Mouse (Mus musculus) intestine, embryonic 16.5 days (tissue): ENCODE measurements around the gene Gm9844. TPM values are rescaled to one million over a fixed set of nuclear protein-coding genes. Genes with fewer than 3 reads are reported as not detected.

Source experiments
- ATAC-seq: fragments of 200-750 bp; cut with Nextera tagmentation; 2 replicates; pipeline ENCODE4 v1.8.0; 2017; ENCODE audit warnings: moderate TSS enrichment, moderate library complexity
- H3K27ac ChIP-seq: fragments of 300-500 bp; sonication (generic); 2 replicates; pipeline ENCODE4 v1.5.1; 2014; ENCODE audit warnings: mild to moderate bottlenecking, low read length
- H3K27me3 ChIP-seq: fragments of 300-500 bp; sonication (generic); replicated peaks from 2 replicates; pipeline ENCODE4 v1.6.1; 2014; ENCODE audit warnings: low read length, control low read depth, mixed read lengths; ENCODE audit not compliant: control insufficient read depth, insufficient read depth
- H3K36me3 ChIP-seq: fragments of 300-500 bp; sonication (generic); 2 replicates; pipeline ENCODE4 v1.6.1; 2014; ENCODE audit warnings: low read length, control low read depth; ENCODE audit not compliant: control insufficient read depth, insufficient read depth
- H3K4me1 ChIP-seq: fragments of 300-500 bp; sonication (generic); 2 replicates; pipeline ENCODE4 v1.6.1; 2014; ENCODE audit warnings: low read length, control low read depth, mixed read lengths; ENCODE audit not compliant: control insufficient read depth, insufficient read depth
- H3K4me2 ChIP-seq: fragments of 300-500 bp; sonication (generic); 2 replicates; pipeline ENCODE4 v1.6.1; 2014; ENCODE audit warnings: low read depth, low read length, control low read depth
- H3K4me3 ChIP-seq: fragments of 300-500 bp; sonication (generic); 2 replicates; pipeline ENCODE4 v1.5.1; 2014; ENCODE audit warnings: mild to moderate bottlenecking, low read length
- H3K9ac ChIP-seq: fragments of 300-500 bp; sonication (generic); 2 replicates; pipeline ENCODE4 v1.6.1; 2014; ENCODE audit warnings: low read depth, low read length
- H3K9me3 ChIP-seq: fragments of 300-500 bp; sonication (generic); 2 replicates; pipeline ENCODE4 v1.6.1; 2016; ENCODE audit warnings: low read length, control low read depth; ENCODE audit not compliant: control insufficient read depth
- WGBS: fragments of 180-500 bp; shearing (Covaris S2); extraction: QIAGEN DNeasy Blood & Tissue Kit; methylation state at CpG from one replicate; pipeline ENCODE4 v1.1.7; 2014; 5-methylcytosine and 5-hydroxymethylcytosine counted together
- polyA plus RNA-seq: library from polyadenylated mRNA; unstranded; fragments of >200 nt; fragmentation: Nextera tagmentation; extraction: Ambion mirVana; gene quantifications from 2 replicates; pipeline ENCODE4 v1.2.1, GENCODE M21; 2015

Gene Gm9844
- polyA plus RNA-seq, 1 experiment from 2014 or later: 9.7 TPM

- Histone ChIP-seq H3K4me3 (peak overlapping the region; percentile 76), H3K27me3 (no peaks in the 10 kb centered on the region), H3K9ac (peak overlapping the region; percentile 90), H3K4me1 (peaks cover 29% of the 10 kb centered on the region), H3K27ac (peak overlapping the region; percentile 83), H3K9me3 (no peaks in the 10 kb centered on the region), H3K36me3 (peaks cover 10% of the 10 kb centered on the region; the same call in 1 of the 2 replicates), H3K4me2 (peak overlapping the region; percentile 83)
- WGBS: under 1% methylated on average over 30 of the region's 30 CpGs
- peak; percentile 96 for ATAC-seq
Measured at GRCm38 (mm10) chr7:24904070-24904483, 42.1 kb downstream of the Gm9844 start.

DNA sequence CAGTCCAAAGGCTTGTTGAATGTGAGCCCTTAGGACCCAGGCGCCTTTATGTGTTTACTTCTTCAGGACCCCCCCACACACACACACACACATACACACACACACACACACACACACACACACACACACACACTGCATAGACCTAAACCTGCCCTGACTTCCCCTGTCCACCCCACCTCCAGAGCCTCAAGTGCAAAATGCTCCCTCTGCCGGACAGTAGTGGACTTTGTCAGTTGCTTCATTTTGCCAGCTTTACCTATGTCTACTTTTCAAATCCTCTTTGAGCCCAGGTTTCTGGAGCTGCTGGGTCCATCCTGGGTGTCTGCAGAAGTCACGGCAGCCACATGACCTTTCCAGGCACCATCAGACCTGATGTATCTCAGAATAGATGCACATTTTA is 42.9 kb downstream of the Gm9844 start:
- 14% methylated on average over 3 of the region's 3 CpGs for WGBS
- H3K4me3 ChIP-seq: peak overlapping the region; percentile 76
- H3K27me3 ChIP-seq: no peaks in the 10 kb centered on the region
- H3K4me1 ChIP-seq: peaks cover 29% of the 10 kb centered on the region
- H3K36me3 ChIP-seq: peaks cover 10% of the 10 kb centered on the region; the same call in 1 of the 2 replicates
- H3K27ac ChIP-seq: no peak overlapping the region
- H3K9me3 ChIP-seq: no peaks in the 10 kb centered on the region
- H3K4me2 ChIP-seq: peak overlapping the region; percentile 83
- ATAC-seq: peak; percentile 10; the same call in 1 of the 2 replicates
- peak overlapping the region; percentile 90 for H3K9ac ChIP-seq

DNA sequence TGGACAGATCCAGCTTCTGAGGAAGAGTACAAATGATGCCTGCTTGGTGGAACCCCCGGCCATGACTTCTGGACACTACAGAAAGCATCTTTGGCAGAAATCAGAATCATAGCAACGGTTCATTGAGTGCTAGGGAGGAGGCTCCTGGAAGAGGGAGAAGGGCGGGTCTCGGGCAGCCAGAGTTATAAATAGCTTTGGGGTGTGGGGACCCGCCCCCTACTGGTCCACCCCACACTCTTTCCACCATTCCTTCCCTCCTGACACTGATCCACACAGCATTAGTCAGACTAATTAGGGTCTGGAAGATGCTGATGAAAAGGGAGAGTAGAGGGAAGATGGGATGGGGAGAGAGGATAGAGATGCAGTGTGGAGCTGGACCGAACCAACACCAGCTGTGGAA is 44.5 kb downstream of the Gm9844 start:
- no peak for ATAC-seq
- Histone ChIP-seq H3K9ac (peak overlapping the region; percentile 23; the same call in 1 of the 2 replicates), H3K9me3 (no peaks in the 10 kb centered on the region), H3K27me3 (no peaks in the 10 kb centered on the region), H3K4me1 (peaks cover 29% of the 10 kb centered on the region), H3K4me2 (no peak overlapping the region), H3K36me3 (peaks cover 10% of the 10 kb centered on the region; the same call in 1 of the 2 replicates), H3K27ac (no peak overlapping the region), H3K4me3 (no peak overlapping the region)
- 24% methylated on average over 6 of the region's 6 CpGs for WGBS

DNA sequence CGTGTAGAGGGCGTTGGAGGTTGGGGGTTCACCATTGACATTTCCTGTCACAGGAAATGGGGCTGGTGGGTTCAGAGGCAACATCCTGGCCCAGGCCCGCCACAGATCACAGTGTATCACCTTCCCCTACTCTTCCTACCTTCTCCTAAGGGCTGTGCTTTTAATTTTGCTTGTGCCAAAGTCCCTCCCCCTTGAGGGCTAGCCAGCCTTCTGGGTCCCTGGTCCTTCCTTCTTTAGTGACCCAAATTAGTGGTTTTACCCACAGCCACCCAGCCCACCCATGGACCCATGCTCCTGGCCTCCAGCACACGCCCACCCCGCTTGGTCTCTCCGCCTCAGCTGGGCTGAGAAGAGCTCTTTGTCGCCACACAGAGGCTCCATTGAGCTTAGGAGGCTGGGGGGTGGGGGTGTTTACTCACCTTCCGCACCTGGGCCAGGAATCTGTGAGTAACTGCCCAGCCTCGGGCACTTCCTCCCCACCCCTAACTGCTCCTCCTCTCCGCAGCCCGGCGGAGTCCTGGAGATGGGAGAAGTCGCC is 45.3 kb downstream of the Gm9844 start:
- peaks cover 25% of the 10 kb centered on the region for H3K4me1 ChIP-seq
- no peaks in the 10 kb centered on the region for H3K27me3 ChIP-seq
- peaks cover 10% of the 10 kb centered on the region; the same call in 1 of the 2 replicates for H3K36me3 ChIP-seq
- H3K4me3 ChIP-seq: no peak overlapping the region
- WGBS: 27% methylated on average over 13 of the region's 13 CpGs
- H3K4me2 ChIP-seq: 0 out of 2 replicates have a peak overlapping the region, but pooled peaks have one; percentile 9
- peak overlapping the region; percentile 48 for H3K9ac ChIP-seq
- no peak overlapping the region for H3K27ac ChIP-seq
- H3K9me3 ChIP-seq: no peaks in the 10 kb centered on the region
- ATAC-seq: no peak

Other genes starting within 250 kb of the Gm9844 start
- gene Lypd3, start 225.7 kb upstream of the Gm9844 start, polyA plus RNA-seq: 0.27 and 0.49 TPM in 2 replicates
- 0.12 TPM in 1 of 2 replicates, not detected in the other for gene Tex101, start 185.5 kb upstream of the Gm9844 start, polyA plus RNA-seq
- gene BC049730, start 153.0 kb upstream of the Gm9844 start, polyA plus RNA-seq: not detected in 2 replicates
- gene Gm4763, start 135.3 kb upstream of the Gm9844 start, polyA plus RNA-seq: not detected in 2 replicates
- 3.3 and 3.4 TPM in 2 replicates for gene Cd177, start 101.9 kb upstream of the Gm9844 start, polyA plus RNA-seq
- gene Ceacam10, start 85.0 kb upstream of the Gm9844 start, polyA plus RNA-seq: 0.48 and 0.62 TPM in 2 replicates
- not detected in 2 replicates for gene Lypd4, start 7.7 kb downstream of the Gm9844 start, polyA plus RNA-seq
- not detected in 2 replicates for gene Dmrtc2, start 7.8 kb downstream of the Gm9844 start, polyA plus RNA-seq
- gene Rps19, start 22.2 kb downstream of the Gm9844 start, polyA plus RNA-seq: 2,122 and 2,334 TPM in 2 replicates
- gene Cd79a, start 35.2 kb downstream of the Gm9844 start, polyA plus RNA-seq: 0.39 and 0.46 TPM in 2 replicates
- 69.1 and 71.3 TPM in 2 replicates for gene Arhgef1, start 40.7 kb downstream of the Gm9844 start, polyA plus RNA-seq
- gene Gm4881, start 82.3 kb downstream of the Gm9844 start, polyA plus RNA-seq: not detected in 2 replicates
- 151 and 153 TPM in 2 replicates for gene Rabac1, start 110.5 kb downstream of the Gm9844 start, polyA plus RNA-seq
- gene Atp1a3, start 143.7 kb downstream of the Gm9844 start, polyA plus RNA-seq: 3.5 and 3.9 TPM in 2 replicates
- 1.5 and 1.9 TPM in 2 replicates for gene Grik5, start 210.1 kb downstream of the Gm9844 start, polyA plus RNA-seq
- 23.1 and 23.3 TPM in 2 replicates for gene Zfp574, start 210.4 kb downstream of the Gm9844 start, polyA plus RNA-seq